Mouse (Mus musculus) cortical plate, adult 2 months (tissue): ENCODE results near the gene Arl6ip4.

Experiments used
- CTCF ChIP-seq: fragments of 200-500 bp; IDR thresholded peaks from 2 replicates; pipeline ENCODE4 v1.5.1; 2011; ENCODE audit warnings: mild to moderate bottlenecking, control low read depth, low read length; ENCODE audit not compliant: insufficient read depth; ENCODE audit errors: extremely low read depth
- POLR2A ChIP-seq: fragments of 200-500 bp; IDR thresholded peaks from 2 replicates; pipeline ENCODE4 v1.6.1; 2011; ENCODE audit warnings: mild to moderate bottlenecking, low read length, control low read depth; ENCODE audit not compliant: insufficient read depth; ENCODE audit errors: extremely low read depth

DNA sequence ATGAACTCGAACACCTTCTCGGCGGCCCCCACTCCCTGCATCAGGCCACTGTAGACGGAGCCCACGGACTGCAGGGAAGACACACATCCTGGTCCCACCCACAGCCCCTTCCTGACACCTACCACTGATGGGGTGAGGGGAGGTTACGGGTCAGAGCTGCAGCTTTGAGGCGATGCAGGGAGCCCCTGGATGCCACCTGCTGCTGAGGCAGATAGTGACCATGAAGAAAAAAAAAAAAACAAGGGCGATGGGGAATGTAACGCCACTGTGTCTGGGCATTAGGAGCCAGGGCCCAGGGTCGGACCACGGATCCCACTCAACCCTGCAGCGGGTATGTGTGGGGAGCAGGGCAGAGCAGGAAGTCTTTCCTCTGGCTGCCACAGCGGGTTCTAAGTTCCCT, 38.6 kb upstream of the Arl6ip4 start:
- no peak for TF ChIP-seq CTCF
- TF ChIP-seq POLR2A: no peak
